Mouse (Mus musculus): ENCODE data around the gene Usp40. TPM values are rescaled to one million over a fixed set of nuclear protein-coding genes. Genes with fewer than 3 reads are reported as not detected.
A peak's percentile ranks its signal among the peaks of the same experiment; 100 is the strongest.

Usp40 gene
- polyA plus RNA-seq, 1 experiment from 2014 or later, result 22.4 TPM

- Histone ChIP-seq H3K27ac (replicated peaks; ENCODE audit: low read depth, low read length) (no peak overlapping the region), H3K36me3 (ENCODE audit: control insufficient read depth, insufficient read depth, low read length) (peaks cover 69% of the 10 kb centered on the region), H3K9me3 (ENCODE audit: control insufficient read depth, low read length) (no peaks in the 10 kb centered on the region), H3K9ac (replicated peaks; ENCODE audit: low read length) (no peak overlapping the region), H3K4me2 (ENCODE audit: low read length) (no peak overlapping the region), H3K4me3 (replicated peaks; ENCODE audit: low read depth, low read length) (no peak overlapping the region), H3K4me1 (ENCODE audit: control insufficient read depth, insufficient read depth, low read length) (no peaks in the 10 kb centered on the region), H3K27me3 (ENCODE audit: control insufficient read depth, insufficient read depth, low read length) (no peaks in the 10 kb centered on the region)
- DNase-seq (no peak), ATAC-seq (ENCODE audit: low FRiP score, low TSS enrichment) (no peak)
- 24% methylated on average over 4 of the region's 4 CpGs for WGBS
Observed at GRCm38 (mm10) chr1:87959998-87960431, 48.3 kb downstream of the Usp40 start.

- H3K27me3 ChIP-seq (ENCODE audit: control insufficient read depth, insufficient read depth, low read length), result no peaks in the 10 kb centered on the region
- 78% methylated on average over 4 of the region's 4 CpGs for WGBS
- no peak overlapping the region for H3K4me3 ChIP-seq (replicated peaks; ENCODE audit: low read depth, low read length)
- no peaks in the 10 kb centered on the region for H3K9me3 ChIP-seq (ENCODE audit: control insufficient read depth, low read length)
- peaks cover 70% of the 10 kb centered on the region for H3K36me3 ChIP-seq (ENCODE audit: control insufficient read depth, insufficient read depth, low read length)
- ATAC-seq (ENCODE audit: low FRiP score, low TSS enrichment) (no peak), DNase-seq (no peak)
- no peak overlapping the region for H3K9ac ChIP-seq (replicated peaks; ENCODE audit: low read length)
- no peak overlapping the region for H3K27ac ChIP-seq (replicated peaks; ENCODE audit: low read depth, low read length)
- no peaks in the 10 kb centered on the region for H3K4me1 ChIP-seq (ENCODE audit: control insufficient read depth, insufficient read depth, low read length)
- H3K4me2 ChIP-seq (ENCODE audit: low read length), result no peak overlapping the region
Observed at GRCm38 (mm10) chr1:87959532-87959931, 48.8 kb downstream of the Usp40 start.

GRCm38 (mm10) chr1:87958931-87959330 lies 49.4 kb downstream of the Usp40 start:
- Histone ChIP-seq H3K9ac (replicated peaks; ENCODE audit: low read length) (no peak overlapping the region), H3K4me2 (ENCODE audit: low read length) (no peak overlapping the region), H3K4me1 (ENCODE audit: control insufficient read depth, insufficient read depth, low read length) (no peaks in the 10 kb centered on the region), H3K4me3 (replicated peaks; ENCODE audit: low read depth, low read length) (no peak overlapping the region), H3K27me3 (ENCODE audit: control insufficient read depth, insufficient read depth, low read length) (no peaks in the 10 kb centered on the region), H3K9me3 (ENCODE audit: control insufficient read depth, low read length) (no peaks in the 10 kb centered on the region), H3K36me3 (ENCODE audit: control insufficient read depth, insufficient read depth, low read length) (peaks cover 70% of the 10 kb centered on the region), H3K27ac (replicated peaks; ENCODE audit: low read depth, low read length) (no peak overlapping the region)
- no peak for DNase-seq
- no peak for ATAC-seq (ENCODE audit: low FRiP score, low TSS enrichment)
- WGBS, result 93% methylated on average over 1 of the region's 1 CpGs

- ATAC-seq (ENCODE audit: low FRiP score, low TSS enrichment) (no peak), DNase-seq (no peak)
- no peak overlapping the region for H3K4me2 ChIP-seq (ENCODE audit: low read length)
- WGBS, result 77% methylated on average over 3 of the region's 3 CpGs
- H3K36me3 ChIP-seq (ENCODE audit: control insufficient read depth, insufficient read depth, low read length), result peaks cover 89% of the 10 kb centered on the region
- no peak overlapping the region for H3K27ac ChIP-seq (replicated peaks; ENCODE audit: low read depth, low read length)
- H3K9ac ChIP-seq (replicated peaks; ENCODE audit: low read length), result no peak overlapping the region
- no peaks in the 10 kb centered on the region for H3K4me1 ChIP-seq (ENCODE audit: control insufficient read depth, insufficient read depth, low read length)
- H3K4me3 ChIP-seq (replicated peaks; ENCODE audit: low read depth, low read length), result no peak overlapping the region
- no peaks in the 10 kb centered on the region for H3K9me3 ChIP-seq (ENCODE audit: control insufficient read depth, low read length)
- H3K27me3 ChIP-seq (ENCODE audit: control insufficient read depth, insufficient read depth, low read length), result no peaks in the 10 kb centered on the region
Observed at GRCm38 (mm10) chr1:87953073-87953472, 55.3 kb downstream of the Usp40 start.

- no peaks in the 10 kb centered on the region for H3K9me3 ChIP-seq (ENCODE audit: control insufficient read depth, low read length)
- no peak overlapping the region for H3K4me2 ChIP-seq (ENCODE audit: low read length)
- no peak overlapping the region for H3K4me3 ChIP-seq (replicated peaks; ENCODE audit: low read depth, low read length)
- H3K9ac ChIP-seq (replicated peaks; ENCODE audit: low read length), result no peak overlapping the region
- H3K36me3 ChIP-seq (ENCODE audit: control insufficient read depth, insufficient read depth, low read length), result peaks cover 92% of the 10 kb centered on the region
- H3K27me3 ChIP-seq (ENCODE audit: control insufficient read depth, insufficient read depth, low read length), result no peaks in the 10 kb centered on the region
- ATAC-seq (ENCODE audit: low FRiP score, low TSS enrichment) (no peak), DNase-seq (no peak)
- no peaks in the 10 kb centered on the region for H3K4me1 ChIP-seq (ENCODE audit: control insufficient read depth, insufficient read depth, low read length)
- no peak overlapping the region for H3K27ac ChIP-seq (replicated peaks; ENCODE audit: low read depth, low read length)
- 91% methylated on average over 3 of the region's 3 CpGs for WGBS
Observed at GRCm38 (mm10) chr1:87951641-87952040, 56.7 kb downstream of the Usp40 start.

- Histone ChIP-seq H3K9ac (replicated peaks; ENCODE audit: low read length) (no peak overlapping the region), H3K36me3 (ENCODE audit: control insufficient read depth, insufficient read depth, low read length) (peaks cover 97% of the 10 kb centered on the region), H3K4me3 (replicated peaks; ENCODE audit: low read depth, low read length) (no peak overlapping the region), H3K27me3 (ENCODE audit: control insufficient read depth, insufficient read depth, low read length) (no peaks in the 10 kb centered on the region), H3K4me2 (ENCODE audit: low read length) (no peak overlapping the region), H3K27ac (replicated peaks; ENCODE audit: low read depth, low read length) (no peak overlapping the region), H3K9me3 (ENCODE audit: control insufficient read depth, low read length) (no peaks in the 10 kb centered on the region), H3K4me1 (ENCODE audit: control insufficient read depth, insufficient read depth, low read length) (no peaks in the 10 kb centered on the region)
- ATAC-seq (ENCODE audit: low FRiP score, low TSS enrichment) (no peak), DNase-seq (no peak)
- WGBS, result 93% methylated on average over 6 of the region's 6 CpGs
Observed at GRCm38 (mm10) chr1:87947681-87948091, 60.7 kb downstream of the Usp40 start.

GRCm38 (mm10) chr1:87941765-87942164 lies 66.6 kb downstream of the Usp40 start:
- no peak overlapping the region for H3K9ac ChIP-seq (replicated peaks; ENCODE audit: low read length)
- no peak overlapping the region for H3K4me2 ChIP-seq (ENCODE audit: low read length)
- WGBS, result 85% methylated on average over 1 of the region's 1 CpGs
- H3K9me3 ChIP-seq (ENCODE audit: control insufficient read depth, low read length), result no peaks in the 10 kb centered on the region
- H3K27ac ChIP-seq (replicated peaks; ENCODE audit: low read depth, low read length), result no peak overlapping the region
- ATAC-seq (ENCODE audit: low FRiP score, low TSS enrichment), result no peak
- DNase-seq, result no peak
- H3K4me3 ChIP-seq (replicated peaks; ENCODE audit: low read depth, low read length), result no peak overlapping the region
- H3K36me3 ChIP-seq (ENCODE audit: control insufficient read depth, insufficient read depth, low read length), result peaks cover 97% of the 10 kb centered on the region
- H3K4me1 ChIP-seq (ENCODE audit: control insufficient read depth, insufficient read depth, low read length), result no peaks in the 10 kb centered on the region
- H3K27me3 ChIP-seq (ENCODE audit: control insufficient read depth, insufficient read depth, low read length), result no peaks in the 10 kb centered on the region

- H3K36me3 ChIP-seq (ENCODE audit: control insufficient read depth, insufficient read depth, low read length), result peaks cover 71% of the 10 kb centered on the region
- no peaks in the 10 kb centered on the region for H3K27me3 ChIP-seq (ENCODE audit: control insufficient read depth, insufficient read depth, low read length)
- DNase-seq (peak; percentile 18), ATAC-seq (ENCODE audit: low FRiP score, low TSS enrichment) (no peak)
- 53% methylated on average over 2 of the region's 2 CpGs for WGBS
- H3K4me1 ChIP-seq (ENCODE audit: control insufficient read depth, insufficient read depth, low read length), result no peaks in the 10 kb centered on the region
- H3K27ac ChIP-seq (replicated peaks; ENCODE audit: low read depth, low read length), result no peak overlapping the region
- no peak overlapping the region for H3K4me3 ChIP-seq (replicated peaks; ENCODE audit: low read depth, low read length)
- H3K9me3 ChIP-seq (ENCODE audit: control insufficient read depth, low read length), result no peaks in the 10 kb centered on the region
- H3K9ac ChIP-seq (replicated peaks; ENCODE audit: low read length), result no peak overlapping the region
- no peak overlapping the region for H3K4me2 ChIP-seq (ENCODE audit: low read length)
Observed at GRCm38 (mm10) chr1:87936516-87936915, 71.8 kb downstream of the Usp40 start.

GRCm38 (mm10) chr1:87936075-87936474 lies 72.3 kb downstream of the Usp40 start:
- WGBS, result 93% methylated on average over 7 of the region's 7 CpGs
- Histone ChIP-seq H3K9me3 (ENCODE audit: control insufficient read depth, low read length) (no peaks in the 10 kb centered on the region), H3K4me1 (ENCODE audit: control insufficient read depth, insufficient read depth, low read length) (no peaks in the 10 kb centered on the region), H3K9ac (replicated peaks; ENCODE audit: low read length) (no peak overlapping the region), H3K27ac (replicated peaks; ENCODE audit: low read depth, low read length) (no peak overlapping the region), H3K27me3 (ENCODE audit: control insufficient read depth, insufficient read depth, low read length) (no peaks in the 10 kb centered on the region), H3K4me2 (ENCODE audit: low read length) (no peak overlapping the region), H3K4me3 (replicated peaks; ENCODE audit: low read depth, low read length) (no peak overlapping the region), H3K36me3 (ENCODE audit: control insufficient read depth, insufficient read depth, low read length) (peaks cover 70% of the 10 kb centered on the region)
- DNase-seq (no peak), ATAC-seq (ENCODE audit: low FRiP score, low TSS enrichment) (no peak)
